Mouse (Mus musculus) midbrain, embryonic 14.5 days (tissue): ENCODE data around the gene Nhej1. TPM values are rescaled to one million over a fixed set of nuclear protein-coding genes. Genes with fewer than 3 reads are reported as not detected.

Experiments used
- ATAC-seq: fragments of 200-750 bp; cut with Nextera tagmentation; 2 replicates; pipeline ENCODE4 v1.8.0; 2017; ENCODE audit warnings: moderate number of reproducible peaks, moderate library complexity; ENCODE audit not compliant: low FRiP score, low TSS enrichment
- DNase-seq: peaks from one replicate; pipeline ENCODE4 v3.0.0-alpha.2; 2015
- H3K27ac ChIP-seq: fragments of 300-500 bp; sonication (generic); replicated peaks from 2 replicates; pipeline ENCODE4 v1.5.1; 2014; ENCODE audit warnings: mild to moderate bottlenecking, low read depth, low read length, moderate library complexity
- H3K27me3 ChIP-seq: fragments of 300-500 bp; sonication (generic); 2 replicates; pipeline ENCODE4 v1.6.1; 2014; ENCODE audit warnings: low read length, control low read depth, mixed read lengths; ENCODE audit not compliant: control insufficient read depth, insufficient read depth
- H3K36me3 ChIP-seq: fragments of 300-500 bp; sonication (generic); 2 replicates; pipeline ENCODE4 v1.6.1; 2014; ENCODE audit warnings: low read length, control low read depth; ENCODE audit not compliant: control insufficient read depth, insufficient read depth
- H3K4me1 ChIP-seq: fragments of 300-500 bp; sonication (generic); 2 replicates; pipeline ENCODE4 v1.6.1; 2014; ENCODE audit warnings: mild to moderate bottlenecking, antibody characterized with exemption, low read length, control low read depth; ENCODE audit not compliant: control insufficient read depth, insufficient read depth
- H3K4me2 ChIP-seq: fragments of 300-500 bp; sonication (generic); 2 replicates; pipeline ENCODE4 v1.6.1; 2014; ENCODE audit warnings: mild to moderate bottlenecking, low read length, moderate library complexity
- H3K4me3 ChIP-seq: fragments of 300-500 bp; sonication (generic); replicated peaks from 2 replicates; pipeline ENCODE4 v1.5.1; 2014; ENCODE audit warnings: low read depth, low read length
- H3K9ac ChIP-seq: fragments of 300-500 bp; sonication (generic); replicated peaks from 2 replicates; pipeline ENCODE4 v1.6.1; 2014; ENCODE audit warnings: mild to moderate bottlenecking, low read length, moderate library complexity
- H3K9me3 ChIP-seq: fragments of 300-500 bp; sonication (generic); 2 replicates; pipeline ENCODE4 v1.6.1; 2016; ENCODE audit warnings: low read length, control low read depth, mixed read lengths; ENCODE audit not compliant: control insufficient read depth
- WGBS: fragments of 180-500 bp; shearing (Covaris S2); extraction: QIAGEN DNeasy Blood & Tissue Kit; methylation state at CpG from one replicate; pipeline ENCODE4 v1.1.7; 2014; 5-methylcytosine and 5-hydroxymethylcytosine counted together
- polyA plus RNA-seq: library from polyadenylated mRNA; unstranded; fragments of >200 nt; fragmentation: Nextera tagmentation; extraction: Ambion mirVana; gene quantifications from 2 replicates; pipeline ENCODE4 v1.2.1, GENCODE M21; 2014

Nhej1 gene
- polyA plus RNA-seq, 1 experiment from 2014 or later, result 7.7 TPM

DNA sequence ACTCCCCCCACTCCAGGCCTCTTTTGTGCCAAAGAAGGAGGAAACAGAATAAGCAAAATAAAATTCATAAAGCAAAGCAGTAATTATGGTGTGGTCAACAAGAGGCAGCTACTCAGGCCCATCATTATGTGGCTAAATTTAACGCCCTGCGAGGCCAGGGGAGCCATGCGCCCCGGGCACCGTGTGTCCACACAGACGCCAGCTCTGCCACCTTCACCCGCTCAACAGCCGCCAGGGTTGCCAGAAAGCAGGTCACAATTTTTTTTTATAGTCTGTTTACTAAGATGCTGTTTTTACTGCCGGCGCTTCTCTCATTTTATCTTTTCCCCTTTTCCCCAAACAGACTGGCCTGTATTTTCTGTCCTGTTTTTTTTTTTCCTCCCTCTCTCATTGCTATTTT is 93.0 kb downstream of the Nhej1 start:
- H3K27ac ChIP-seq, result no peak overlapping the region
- H3K9ac ChIP-seq, result no peak overlapping the region
- H3K4me3 ChIP-seq, result no peak overlapping the region
- no peaks in the 10 kb centered on the region for H3K36me3 ChIP-seq
- ATAC-seq (no peak), DNase-seq (no peak)
- no peaks in the 10 kb centered on the region for H3K9me3 ChIP-seq
- H3K4me2 ChIP-seq, result no peak overlapping the region
- H3K27me3 ChIP-seq, result no peaks in the 10 kb centered on the region
- H3K4me1 ChIP-seq, result no peaks in the 10 kb centered on the region
- 96% methylated on average over 10 of the region's 10 CpGs for WGBS

GRCm38 (mm10) chr1:75027061-75027779 is 97.8 kb downstream of the Nhej1 start:
- Histone ChIP-seq H3K4me3 (no peak overlapping the region), H3K4me1 (peaks cover 2% of the 10 kb centered on the region), H3K27me3 (no peaks in the 10 kb centered on the region), H3K4me2 (no peak overlapping the region), H3K36me3 (no peaks in the 10 kb centered on the region), H3K27ac (no peak overlapping the region), H3K9ac (no peak overlapping the region), H3K9me3 (no peaks in the 10 kb centered on the region)
- 70% methylated on average over 2 of the region's 2 CpGs for WGBS
- DNase-seq (no peak), ATAC-seq (no peak)

- no peaks in the 10 kb centered on the region for H3K36me3 ChIP-seq
- no peaks in the 10 kb centered on the region for H3K9me3 ChIP-seq
- no peak for ATAC-seq
- DNase-seq, result no peak
- H3K9ac ChIP-seq, result no peak overlapping the region
- WGBS, result 82% methylated on average over 7 of the region's 7 CpGs
- H3K4me1 ChIP-seq, result peaks cover 5% of the 10 kb centered on the region
- no peak overlapping the region for H3K27ac ChIP-seq
- H3K27me3 ChIP-seq, result no peaks in the 10 kb centered on the region
- no peak overlapping the region for H3K4me2 ChIP-seq
- no peak overlapping the region for H3K4me3 ChIP-seq
Measured at GRCm38 (mm10) chr1:75024419-75025199, 100.4 kb downstream of the Nhej1 start.

- no peak overlapping the region for H3K4me2 ChIP-seq
- ATAC-seq, result no peak; the same call in 1 of the 2 replicates
- H3K27me3 ChIP-seq, result no peaks in the 10 kb centered on the region
- peaks cover 5% of the 10 kb centered on the region for H3K4me1 ChIP-seq
- H3K4me3 ChIP-seq, result no peak overlapping the region
- no peaks in the 10 kb centered on the region for H3K9me3 ChIP-seq
- H3K36me3 ChIP-seq, result no peaks in the 10 kb centered on the region
- H3K27ac ChIP-seq, result no peak overlapping the region
- 17% methylated on average over 5 of the region's 5 CpGs for WGBS
- no peak overlapping the region for H3K9ac ChIP-seq
- DNase-seq, result peak; percentile 51
Measured at GRCm38 (mm10) chr1:75022216-75022615, 102.8 kb downstream of the Nhej1 start.

GRCm38 (mm10) chr1:75016846-75017245 is 108.2 kb downstream of the Nhej1 start:
- Histone ChIP-seq H3K4me3 (no peak overlapping the region), H3K4me2 (no peak overlapping the region), H3K4me1 (no peaks in the 10 kb centered on the region), H3K36me3 (no peaks in the 10 kb centered on the region), H3K9ac (no peak overlapping the region), H3K27me3 (no peaks in the 10 kb centered on the region), H3K9me3 (no peaks in the 10 kb centered on the region), H3K27ac (no peak overlapping the region)
- DNase-seq (peak; percentile 94), ATAC-seq (no peak)
- WGBS, result 5% methylated on average over 6 of the region's 6 CpGs

- Histone ChIP-seq H3K27ac (no peak overlapping the region), H3K4me3 (no peak overlapping the region), H3K36me3 (no peaks in the 10 kb centered on the region), H3K9ac (no peak overlapping the region), H3K27me3 (no peaks in the 10 kb centered on the region), H3K4me1 (no peaks in the 10 kb centered on the region), H3K4me2 (no peak overlapping the region), H3K9me3 (no peaks in the 10 kb centered on the region)
- ATAC-seq, result no peak
- WGBS, result 32% methylated on average over 13 of the region's 13 CpGs
- no peak for DNase-seq
Measured at GRCm38 (mm10) chr1:75015551-75016265, 109.3 kb downstream of the Nhej1 start.

GRCm38 (mm10) chr1:75014210-75014845 is 110.7 kb downstream of the Nhej1 start:
- no peaks in the 10 kb centered on the region for H3K36me3 ChIP-seq
- H3K27me3 ChIP-seq, result no peaks in the 10 kb centered on the region
- no peak overlapping the region for H3K9ac ChIP-seq
- H3K4me2 ChIP-seq, result no peak overlapping the region
- no peaks in the 10 kb centered on the region for H3K9me3 ChIP-seq
- no peaks in the 10 kb centered on the region for H3K4me1 ChIP-seq
- 66% methylated on average over 5 of the region's 5 CpGs for WGBS
- ATAC-seq (no peak), DNase-seq (no peak)
- no peak overlapping the region for H3K4me3 ChIP-seq
- H3K27ac ChIP-seq, result no peak overlapping the region

- ATAC-seq (no peak), DNase-seq (no peak)
- Histone ChIP-seq H3K4me3 (no peak overlapping the region), H3K27me3 (no peaks in the 10 kb centered on the region), H3K9me3 (no peaks in the 10 kb centered on the region), H3K9ac (no peak overlapping the region), H3K27ac (no peak overlapping the region), H3K4me1 (no peaks in the 10 kb centered on the region), H3K36me3 (no peaks in the 10 kb centered on the region), H3K4me2 (no peak overlapping the region)
Measured at GRCm38 (mm10) chr1:75010817-75011216, 114.2 kb downstream of the Nhej1 start.
